Mouse (Mus musculus): ENCODE measurements around the gene Vmn1r219.
"Not testable (repeated sequence)": the region's sequence is repeated elsewhere in the genome, so short reads cannot be mapped to it uniquely, and the experiment has no call there.

Vmn1r219 gene

GRCm38 (mm10) chr13:23159012-23159411 lies at the start of gene Vmn1r219:
Gene Vmn1r219, plus strand, starts transcription at chr13:23159312.
- DNase-seq (ENCODE audit: low spot score in 2 of 2), result no peak

GRCm38 (mm10) chr13:23118126-23118525 lies 41.0 kb upstream of the Vmn1r219 start, which contains the start of gene Vmn1r217:
Gene Vmn1r217, minus strand, starts transcription at chr13:23118226.
- not testable (repeated sequence) for DNase-seq (ENCODE audit: low spot score in 2 of 2)

GRCm38 (mm10) chr13:23120611-23121010 lies 38.5 kb upstream of the Vmn1r219 start:
- DNase-seq (ENCODE audit: low spot score in 2 of 2), result no peak

GRCm38 (mm10) chr13:23133099-23133498 lies 26.0 kb upstream of the Vmn1r219 start, which contains the start of gene Vmn1r218:
Gene Vmn1r218, plus strand, starts transcription at chr13:23133155.
- no peak for DNase-seq (ENCODE audit: low spot score in 2 of 2)

GRCm38 (mm10) chr13:23133501-23133900 lies 25.6 kb upstream of the Vmn1r219 start:
- DNase-seq (ENCODE audit: low spot score in 2 of 2), result no peak

GRCm38 (mm10) chr13:23138880-23139279 lies 20.2 kb upstream of the Vmn1r219 start:
- DNase-seq (ENCODE audit: low spot score in 2 of 2), result no peak

GRCm38 (mm10) chr13:23157848-23158247 lies 1.3 kb upstream of the Vmn1r219 start:
- no peak for DNase-seq (ENCODE audit: low spot score in 2 of 2)

GRCm38 (mm10) chr13:23166471-23166870 lies 7.4 kb downstream of the Vmn1r219 start:
- DNase-seq (ENCODE audit: low spot score in 2 of 2), result not testable (repeated sequence)

- no peak for DNase-seq (ENCODE audit: low spot score in 2 of 2)
These were observed 28.8 kb downstream of the Vmn1r219 start, which contains the start of gene Vmn1r220 for GRCm38 (mm10) chr13:23187875-23188274. Gene Vmn1r220, minus strand, starts transcription at chr13:23187975.

- DNase-seq (ENCODE audit: low spot score in 2 of 2), result not testable (repeated sequence)
These were observed 44.8 kb downstream of the Vmn1r219 start for GRCm38 (mm10) chr13:23203885-23204284.

- not testable (repeated sequence) for DNase-seq (ENCODE audit: low spot score in 2 of 2)
These were observed 54.7 kb downstream of the Vmn1r219 start, which contains the start of gene Vmn1r221 for GRCm38 (mm10) chr13:23213827-23214226. Gene Vmn1r221, plus strand, starts transcription at chr13:23214127.
